Mouse (Mus musculus) heart, embryonic 11.5 days (tissue): Measurements from ENCODE around the gene Yju2. TPM values are rescaled to one million over a fixed set of nuclear protein-coding genes. Genes with fewer than 3 reads are reported as not detected.

Experiments
- ATAC-seq: fragments of 200-750 bp; cut with Nextera tagmentation; replicated peaks from 2 replicates; pipeline ENCODE4 v1.8.0; 2017; ENCODE audit warnings: moderate library complexity; ENCODE audit not compliant: insufficient number of reproducible peaks, low FRiP score, low TSS enrichment
- H3K27ac ChIP-seq: fragments of 300-500 bp; sonication (generic); 2 replicates; pipeline ENCODE4 v1.5.1; 2014; ENCODE audit warnings: mild to moderate bottlenecking, low read depth, low read length
- H3K27me3 ChIP-seq: fragments of 300-500 bp; sonication (generic); 2 replicates; pipeline ENCODE4 v1.6.1; 2014; ENCODE audit warnings: mild to moderate bottlenecking, low read length, mixed read lengths; ENCODE audit not compliant: control insufficient read depth, insufficient read depth
- H3K36me3 ChIP-seq: fragments of 300-500 bp; sonication (generic); 2 replicates; pipeline ENCODE4 v1.6.1; 2014; ENCODE audit warnings: mild to moderate bottlenecking, low read length, moderate library complexity, mixed read lengths; ENCODE audit not compliant: control insufficient read depth, insufficient read depth
- H3K4me1 ChIP-seq: fragments of 300-500 bp; sonication (generic); 2 replicates; pipeline ENCODE4 v1.6.1; 2014; ENCODE audit warnings: low read length; ENCODE audit not compliant: control insufficient read depth, insufficient read depth
- H3K4me2 ChIP-seq: fragments of 300-500 bp; sonication (generic); 2 replicates; pipeline ENCODE4 v1.6.1; 2014; ENCODE audit warnings: mild to moderate bottlenecking, moderate library complexity
- H3K4me3 ChIP-seq: fragments of 300-500 bp; sonication (generic); 2 replicates; pipeline ENCODE4 v1.5.1; 2014; ENCODE audit warnings: low read depth, low read length
- H3K9ac ChIP-seq: fragments of 300-500 bp; sonication (generic); 2 replicates; pipeline ENCODE4 v1.6.1; 2014; ENCODE audit warnings: mild to moderate bottlenecking, low read depth, low read length, moderate library complexity
- H3K9me3 ChIP-seq: fragments of 300-500 bp; sonication (generic); replicated peaks from 2 replicates; pipeline ENCODE4 v1.6.1; 2016; ENCODE audit warnings: low read length; ENCODE audit not compliant: control insufficient read depth
- WGBS: fragments of 180-500 bp; shearing (Covaris S2); extraction: QIAGEN DNeasy Blood & Tissue Kit; methylation state at CpG from one replicate; pipeline ENCODE4 v1.1.7; 2014; ENCODE audit not compliant: insufficient replicate concordance; 5-methylcytosine and 5-hydroxymethylcytosine counted together
- polyA plus RNA-seq: library from polyadenylated mRNA; unstranded; fragments of >200 nt; fragmentation: Nextera tagmentation; extraction: Ambion mirVana; gene quantifications from 2 replicates; pipeline ENCODE4 v1.2.1, GENCODE M21; 2014

Gene Yju2
- polyA plus RNA-seq, 1 experiment from 2014 or later = 15.5 TPM

- Histone ChIP-seq H3K27me3 (peaks cover 21% of the 10 kb centered on the region), H3K27ac (no peak overlapping the region), H3K4me1 (peaks cover 13% of the 10 kb centered on the region), H3K9me3 (no peaks in the 10 kb centered on the region), H3K4me2 (no peak overlapping the region), H3K36me3 (peaks cover 2% of the 10 kb centered on the region; the same call in 1 of the 2 replicates), H3K4me3 (no peak overlapping the region), H3K9ac (no peak overlapping the region)
- no peak for ATAC-seq
- WGBS = 15% methylated on average over 9 of the region's 9 CpGs
Measured at GRCm38 (mm10) chr17:55957168-55957567, 1.7 kb upstream of the Yju2 start.

- no peak for ATAC-seq
- Histone ChIP-seq H3K4me3 (peak overlapping the region; percentile 58), H3K9ac (peak overlapping the region; percentile 72), H3K27ac (peak overlapping the region; percentile 93; the same call in 1 of the 2 replicates), H3K27me3 (peaks cover 21% of the 10 kb centered on the region), H3K4me2 (peak overlapping the region; percentile 74), H3K4me1 (peaks cover 13% of the 10 kb centered on the region), H3K9me3 (no peaks in the 10 kb centered on the region), H3K36me3 (peaks cover 2% of the 10 kb centered on the region; the same call in 1 of the 2 replicates)
- WGBS = 79% methylated on average over 13 of the region's 13 CpGs
Measured at GRCm38 (mm10) chr17:55957726-55958583, 944 bp upstream of the Yju2 start.

DNA sequence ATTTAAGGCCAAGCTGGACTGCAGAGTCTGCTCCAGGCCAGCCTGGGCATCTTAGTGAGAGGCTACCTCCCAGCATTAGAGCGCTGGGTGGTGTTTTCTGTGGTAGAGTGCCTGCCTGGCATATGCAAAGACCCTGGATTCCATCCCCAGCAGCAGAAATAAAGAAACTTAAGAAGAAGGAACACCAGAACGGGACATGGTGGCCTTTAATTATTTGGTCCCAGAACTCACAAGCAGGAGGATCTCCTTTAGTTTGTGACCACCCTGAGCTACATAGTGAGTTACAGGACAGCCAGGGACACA, 364 bp upstream of the Yju2 start:
- Histone ChIP-seq H3K9me3 (no peaks in the 10 kb centered on the region), H3K9ac (peak overlapping the region; percentile 72), H3K4me3 (peak overlapping the region; percentile 58), H3K4me2 (peak overlapping the region; percentile 74), H3K27me3 (peaks cover 21% of the 10 kb centered on the region), H3K4me1 (peaks cover 13% of the 10 kb centered on the region), H3K27ac (peak overlapping the region; percentile 93), H3K36me3 (peaks cover 2% of the 10 kb centered on the region; the same call in 1 of the 2 replicates)
- 24% methylated on average over 2 of the region's 2 CpGs for WGBS
- no peak for ATAC-seq

- WGBS = 71% methylated on average over 10 of the region's 10 CpGs
- H3K4me1 ChIP-seq = peaks cover 13% of the 10 kb centered on the region
- peak overlapping the region; percentile 58 for H3K4me3 ChIP-seq
- peaks cover 2% of the 10 kb centered on the region; the same call in 1 of the 2 replicates for H3K36me3 ChIP-seq
- H3K27me3 ChIP-seq = peaks cover 9% of the 10 kb centered on the region; the same call in 1 of the 2 replicates
- no peak for ATAC-seq
- peak overlapping the region; percentile 28 for H3K9ac ChIP-seq
- no peaks in the 10 kb centered on the region for H3K9me3 ChIP-seq
- H3K27ac ChIP-seq = peak overlapping the region; percentile 16; the same call in 1 of the 2 replicates
- H3K4me2 ChIP-seq = peak overlapping the region; percentile 67
Measured at GRCm38 (mm10) chr17:55959946-55960740, 1.2 kb downstream of the Yju2 start.

GRCm38 (mm10) chr17:55960791-55961190, 1.9 kb downstream of the Yju2 start:
- Histone ChIP-seq H3K4me3 (no peak overlapping the region), H3K9me3 (no peaks in the 10 kb centered on the region), H3K36me3 (peaks cover 2% of the 10 kb centered on the region; the same call in 1 of the 2 replicates), H3K27ac (no peak overlapping the region), H3K27me3 (0 out of 2 replicates have a peak, but pooled peaks cover 3% of the 10 kb centered on the region), H3K4me1 (peaks cover 13% of the 10 kb centered on the region), H3K4me2 (no peak overlapping the region), H3K9ac (no peak overlapping the region)
- ATAC-seq = no peak

- no peak overlapping the region for H3K4me3 ChIP-seq
- no peak overlapping the region for H3K4me2 ChIP-seq
- no peaks in the 10 kb centered on the region for H3K27me3 ChIP-seq
- ATAC-seq = no peak
- H3K9me3 ChIP-seq = no peaks in the 10 kb centered on the region
- peaks cover 8% of the 10 kb centered on the region for H3K4me1 ChIP-seq
- H3K27ac ChIP-seq = no peak overlapping the region
- 92% methylated on average over 7 of the region's 7 CpGs for WGBS
- no peak overlapping the region for H3K9ac ChIP-seq
- peaks cover 2% of the 10 kb centered on the region; the same call in 1 of the 2 replicates for H3K36me3 ChIP-seq
Measured at GRCm38 (mm10) chr17:55961631-55962030, 2.7 kb downstream of the Yju2 start.

DNA sequence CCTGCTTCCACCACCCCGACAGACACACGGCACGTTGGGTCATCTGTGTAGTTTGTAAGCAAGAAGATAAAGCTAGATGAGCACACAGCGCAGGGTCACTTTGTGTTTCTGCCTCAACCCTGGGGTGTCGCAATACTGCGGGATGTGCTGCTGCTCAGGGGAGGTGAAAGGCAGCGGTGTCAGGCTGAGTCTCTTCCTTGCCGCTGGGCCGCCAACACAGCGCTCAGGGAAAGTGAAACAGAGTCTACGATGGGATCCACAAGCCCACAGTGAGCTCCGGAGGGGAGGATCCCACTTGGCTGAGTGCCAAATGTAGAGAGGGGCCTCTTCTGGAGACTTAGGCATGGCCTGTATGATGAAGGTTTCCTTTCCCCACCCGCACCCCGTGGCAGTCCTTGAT, 4.3 kb downstream of the Yju2 start:
- H3K9ac ChIP-seq = no peak overlapping the region
- H3K36me3 ChIP-seq = peaks cover 2% of the 10 kb centered on the region; the same call in 1 of the 2 replicates

DNA sequence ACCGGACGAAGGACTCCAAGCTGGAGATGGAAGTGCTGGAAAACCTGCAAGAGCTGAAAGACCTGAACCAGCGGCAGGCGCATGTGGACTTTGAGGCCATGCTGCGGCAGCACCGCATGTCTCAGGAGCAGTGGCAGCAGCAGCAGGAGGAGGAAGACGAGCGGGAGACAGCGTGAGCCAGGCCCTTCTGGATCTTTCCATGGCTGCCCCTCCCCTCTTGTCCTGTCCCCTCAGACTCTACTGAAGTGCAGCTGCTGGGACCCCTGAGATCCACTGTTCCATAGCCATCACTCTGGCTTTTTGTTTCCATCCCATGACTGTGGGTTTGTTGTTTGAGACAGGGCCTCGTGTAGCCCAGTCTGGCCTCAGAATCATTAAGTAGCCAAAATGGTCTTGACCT, 5.6 kb downstream of the Yju2 start:
- Histone ChIP-seq H3K4me2 (no peak overlapping the region), H3K27me3 (no peaks in the 10 kb centered on the region), H3K4me1 (peaks cover 21% of the 10 kb centered on the region), H3K9ac (no peak overlapping the region), H3K27ac (no peak overlapping the region), H3K36me3 (peaks cover 2% of the 10 kb centered on the region; the same call in 1 of the 2 replicates), H3K4me3 (no peak overlapping the region), H3K9me3 (no peaks in the 10 kb centered on the region)
- ATAC-seq = no peak
- 91% methylated on average over 10 of the region's 10 CpGs for WGBS

More for the DNA sequence above, 4.3 kb downstream of the Yju2 start:
- Histone ChIP-seq H3K4me1 (peaks cover 14% of the 10 kb centered on the region), H3K27me3 (no peaks in the 10 kb centered on the region), H3K4me3 (no peak overlapping the region), H3K27ac (no peak overlapping the region), H3K4me2 (no peak overlapping the region), H3K9me3 (no peaks in the 10 kb centered on the region)
- no peak for ATAC-seq
- WGBS = 78% methylated on average over 14 of the region's 14 CpGs
